Mouse (Mus musculus): ENCODE measurements at regions not wholly inside any gene's neighbourhood (a gene's known extent, or its start where the extent isn't known, plus 50 kb on each side); places are given as distances from the start of the nearest gene placed in this dataset.
A peak's percentile ranks its signal among the peaks of the same experiment; 100 is the strongest.

GRCm38 (mm10) chr3:37952251-37952650 lies 228.0 kb upstream of the Gm5148 start:
- peaks cover 0 to 4% of the 10 kb centered on the region in 2 experiments; a peak in 1 of 4 replicates for H3K4me1 ChIP-seq (ENCODE audit: control insufficient read depth in 1 of 2, insufficient read depth in 2 of 2, low read length in 2 of 2)
- no peak overlapping the region for H3K9ac ChIP-seq (ENCODE audit: control insufficient read depth, low read depth, low read length, poor library complexity, severe bottlenecking)
- H3K27me3 ChIP-seq (ENCODE audit: control insufficient read depth in 1 of 2, insufficient read depth in 2 of 2, low read length in 2 of 2): no peaks in the 10 kb centered on the region
- DNase-seq (ENCODE audit: low read depth, low spot score): no peak
- H3K9me3 ChIP-seq (replicated peaks; ENCODE audit: insufficient read depth, low read length): no peaks in the 10 kb centered on the region
- H3K27ac ChIP-seq (ENCODE audit: control insufficient read depth, low read depth, low read length): no peak overlapping the region
- no peak for TF ChIP-seq KAT2A (conservative IDR thresholded peaks at IDR 0.05; ENCODE audit: low read depth, low read length)
- TF ChIP-seq UBTF (IDR thresholded peaks at IDR 0.05; ENCODE audit: borderline replicate concordance, insufficient read depth, low read depth, low read length): no peak
- TF ChIP-seq MAX (IDR thresholded peaks at IDR 0.05; ENCODE audit: low read length): no peak
- TF ChIP-seq EP300 (IDR thresholded peaks at IDR 0.05; ENCODE audit: low read depth in 1 of 2, low read length in 2 of 2): no peak
- TF ChIP-seq CHD2 (IDR thresholded peaks at IDR 0.05; ENCODE audit: low read length): no peak
- TF ChIP-seq E2F4 (IDR thresholded peaks at IDR 0.05; ENCODE audit: borderline replicate concordance, low read depth, low read length): no peak
- H3K79me2 ChIP-seq (ENCODE audit: control insufficient read depth, insufficient read depth, low read length, poor library complexity): no peaks in the 10 kb centered on the region
- no peak overlapping the region for H3K4me3 ChIP-seq (ENCODE audit: control insufficient read depth in 1 of 2, insufficient read depth in 1 of 2, low read depth in 2 of 2, low read length in 2 of 2)
- H3K36me3 ChIP-seq (ENCODE audit: control insufficient read depth in 1 of 2, insufficient read depth in 2 of 2, low read length in 2 of 2): peaks cover 0 to 3% of the 10 kb centered on the region in 2 experiments; a peak in 1 of 4 replicates

GRCm38 (mm10) chr3:37943661-37944060 lies 219.4 kb upstream of the Gm5148 start:
- peak; percentile 26 for DNase-seq (ENCODE audit: low read depth, low spot score)
- TF ChIP-seq E2F4 (IDR thresholded peaks at IDR 0.05; ENCODE audit: borderline replicate concordance, low read depth, low read length) (no peak), NRF1 (IDR thresholded peaks at IDR 0.05; ENCODE audit: insufficient read depth, low read depth, low read length, poor library complexity, severe bottlenecking) (no peak), RAD21 (IDR thresholded peaks at IDR 0.05; ENCODE audit: low read depth, low read length) (no peak), ELF1 (IDR thresholded peaks at IDR 0.05; ENCODE audit: low read depth, low read length) (no peak), EP300 (IDR thresholded peaks at IDR 0.05; ENCODE audit: low read depth in 1 of 2, low read length in 2 of 2) (no peak), ZKSCAN1 (IDR thresholded peaks at IDR 0.05; ENCODE audit: low read depth, low read length) (no peak), SIN3A (IDR thresholded peaks at IDR 0.05; ENCODE audit: low read length) (no peak), GABPA (IDR thresholded peaks at IDR 0.05; ENCODE audit: low read depth, low read length) (no peak), TBP (IDR thresholded peaks at IDR 0.05; ENCODE audit: low read depth, low read length) (no peak), CTCF (IDR thresholded peaks at IDR 0.05 in 2 of 3, conservative IDR thresholded peaks at IDR 0.05 in 1 of 3; ENCODE audit: control insufficient read depth in 1 of 3, insufficient read depth in 1 of 3, low read depth in 2 of 3, low read length in 3 of 3, poor library complexity in 1 of 3, severe bottlenecking in 1 of 3) (no peak), USF1 (IDR thresholded peaks at IDR 0.05; ENCODE audit: low read depth, low read length) (no peak), HCFC1 (IDR thresholded peaks at IDR 0.05; ENCODE audit: low read depth, low read length) (no peak), UBTF (IDR thresholded peaks at IDR 0.05; ENCODE audit: borderline replicate concordance, insufficient read depth, low read depth, low read length) (no peak)
- no peaks in the 10 kb centered on the region for H3K79me2 ChIP-seq (ENCODE audit: control insufficient read depth, insufficient read depth, low read length, poor library complexity)
- H3K27ac ChIP-seq (ENCODE audit: control insufficient read depth, low read depth, low read length): no peak overlapping the region
- no peaks in the 10 kb centered on the region; a peak in 1 of 4 replicates for H3K27me3 ChIP-seq (ENCODE audit: control insufficient read depth in 1 of 2, insufficient read depth in 2 of 2, low read length in 2 of 2)
- H3K9ac ChIP-seq (ENCODE audit: control insufficient read depth, low read depth, low read length, poor library complexity, severe bottlenecking): no peak overlapping the region
- H3K9me3 ChIP-seq (replicated peaks; ENCODE audit: insufficient read depth, low read length): no peaks in the 10 kb centered on the region
- H3K4me3 ChIP-seq (ENCODE audit: control insufficient read depth in 1 of 2, insufficient read depth in 1 of 2, low read depth in 2 of 2, low read length in 2 of 2): no peak overlapping the region
- no peaks in the 10 kb centered on the region for H3K36me3 ChIP-seq (ENCODE audit: control insufficient read depth in 1 of 2, insufficient read depth in 2 of 2, low read length in 2 of 2)
- no peaks in the 10 kb centered on the region for H3K4me1 ChIP-seq (ENCODE audit: control insufficient read depth in 1 of 2, insufficient read depth in 2 of 2, low read length in 2 of 2)
